Mouse (Mus musculus) hindlimb bud, embryonic 11.5 days (tissue): ENCODE data around the gene Rsrc2.

Experiments used
- DNase-seq: peaks from one replicate; pipeline ENCODE4 v3.0.0-alpha.2; 2012; ENCODE audit warnings: low read depth, low spot score; ENCODE audit errors: extremely low spot score

The Rsrc2 gene

DNA sequence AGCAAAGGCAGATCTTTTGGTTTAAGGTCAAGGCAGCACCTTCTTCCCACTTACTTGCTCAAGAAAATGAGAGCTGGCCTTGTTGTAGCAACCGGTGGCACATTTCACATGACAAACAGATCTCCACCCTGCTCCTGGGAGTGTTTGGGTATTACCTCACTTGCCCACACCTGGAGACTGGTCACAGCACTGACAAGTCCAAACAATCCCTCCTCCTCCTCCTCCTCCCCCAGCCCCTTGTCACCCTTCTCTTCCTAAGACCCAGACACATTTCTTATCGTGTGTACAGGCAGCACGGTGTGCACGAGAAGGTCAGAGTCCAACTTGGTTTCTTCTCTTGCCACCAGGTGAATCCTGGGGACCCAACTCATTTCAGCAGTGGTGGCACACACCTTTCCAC lies 52.3 kb downstream of the Rsrc2 start:
- DNase-seq, result no peak

GRCm38 (mm10) chr5:123696244-123696643 lies 53.0 kb downstream of the Rsrc2 start:
- no peak for DNase-seq

DNA sequence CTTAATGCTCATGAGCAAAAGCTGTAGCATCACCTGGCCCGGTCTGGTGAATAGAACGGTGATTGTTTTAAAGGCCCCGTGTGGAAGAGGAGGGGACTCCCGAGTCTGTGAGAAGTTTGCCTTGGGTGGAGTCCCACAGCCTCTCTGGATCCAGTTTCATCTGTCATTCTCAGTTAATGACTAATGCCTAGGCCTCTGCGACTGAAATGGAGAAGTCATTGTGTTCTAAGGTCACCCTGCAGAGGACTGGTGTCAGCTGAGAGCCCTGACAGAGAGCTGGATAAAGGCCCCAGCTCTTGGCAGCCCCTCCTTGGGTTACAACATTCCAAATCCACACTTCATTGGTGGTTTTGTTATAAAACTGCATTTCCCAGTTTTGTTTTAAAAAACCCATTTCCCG lies 54.7 kb downstream of the Rsrc2 start:
- no peak for DNase-seq

GRCm38 (mm10) chr5:123684221-123685144 lies 64.7 kb downstream of the Rsrc2 start, which contains the start of gene Clip1:
Gene Clip1 (minus strand): TSS chr5:123684618.
- no peak for DNase-seq

GRCm38 (mm10) chr5:123683377-123684220 lies 65.6 kb downstream of the Rsrc2 start:
- no peak for DNase-seq

DNA sequence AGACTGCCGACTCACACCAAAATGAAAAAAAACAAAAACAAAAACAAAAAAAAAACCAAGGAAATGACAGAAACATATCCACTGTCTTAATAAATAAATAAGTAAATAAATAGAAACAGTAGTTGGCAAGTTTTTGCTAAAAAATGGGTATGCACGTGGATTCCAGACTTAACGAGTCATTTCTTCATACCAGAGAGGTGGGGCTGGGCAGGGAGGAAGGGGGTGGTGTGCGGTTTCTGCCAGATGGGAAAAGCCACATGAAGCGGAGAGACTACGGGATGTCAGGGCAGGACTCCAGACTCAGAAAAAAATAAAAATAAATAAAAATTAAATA lies 66.2 kb downstream of the Rsrc2 start:
- DNase-seq, result no peak

GRCm38 (mm10) chr5:123682372-123682771 lies 66.8 kb downstream of the Rsrc2 start:
- no peak for DNase-seq

GRCm38 (mm10) chr5:123679546-123680263 lies 69.5 kb downstream of the Rsrc2 start:
- DNase-seq, result no peak

- DNase-seq, result no peak
These were observed 70.1 kb downstream of the Rsrc2 start for GRCm38 (mm10) chr5:123679106-123679505.
